Mouse (Mus musculus) liver, embryonic 14.5 days (tissue): ENCODE measurements around the gene Dapk3.

Experiments used
- CTCF ChIP-seq: IDR thresholded peaks from 2 replicates; pipeline ENCODE4 v1.5.1; 2016; ENCODE audit warnings: antibody characterized with exemption, low read depth, control low read depth
- EP300 ChIP-seq: IDR thresholded peaks from 2 replicates; pipeline ENCODE4 v1.6.1; 2016; ENCODE audit warnings: antibody characterized with exemption, low read depth

DNA sequence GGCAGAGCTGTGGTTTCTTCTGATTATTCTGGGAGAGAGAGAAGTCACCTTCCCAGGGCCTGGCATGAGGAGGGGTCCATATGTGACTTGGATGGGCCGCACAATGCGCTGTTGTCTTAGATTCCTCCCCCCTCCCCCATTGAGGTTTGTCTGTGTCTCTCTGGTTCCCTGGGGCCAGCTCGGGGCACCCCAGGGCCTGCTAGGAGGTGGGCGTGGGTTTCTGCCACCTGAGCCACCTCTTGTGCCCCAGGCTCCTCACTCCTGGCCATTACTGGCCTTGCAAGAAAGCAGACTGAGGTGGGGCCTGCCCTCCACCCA, 43.3 kb upstream of the Dapk3 start:
- TF ChIP-seq CTCF = no peak
- TF ChIP-seq EP300 = no peak
